Mouse (Mus musculus) brain, adult 10 weeks (tissue): ENCODE results near the gene Pecr. TPM values are rescaled to one million over a fixed set of nuclear protein-coding genes. Genes with fewer than 3 reads are reported as not detected.

Experiments used
- polyA plus RNA-seq: library from polyadenylated mRNA; stranded (reverse); fragments of 350-450 nt; fragmentation: Illumina TruSeq; extraction: RNeasy Lipid Tissue Mini Kit (QIAGEN cat#74804); gene quantifications from one replicate; pipeline ENCODE4 v1.2.3, GENCODE M21; 2015; ENCODE audit warnings: low read depth, low replicate concordance

Pecr gene
- polyA plus RNA-seq: 7.7 TPM

GRCm38 (mm10) chr1:72283992-72284485 lies at the start of gene Pecr, which contains the start of gene Tmem169:
TSS of gene Pecr (minus strand) at chr1:72284314.
TSS of gene Tmem169 (plus strand) at chr1:72284369.

GRCm38 (mm10) chr1:72307317-72307798 lies 23.2 kb upstream of the Pecr start, which contains the start of gene Xrcc5:
TSS of gene Xrcc5 (plus strand) at chr1:72307421.

DNA sequence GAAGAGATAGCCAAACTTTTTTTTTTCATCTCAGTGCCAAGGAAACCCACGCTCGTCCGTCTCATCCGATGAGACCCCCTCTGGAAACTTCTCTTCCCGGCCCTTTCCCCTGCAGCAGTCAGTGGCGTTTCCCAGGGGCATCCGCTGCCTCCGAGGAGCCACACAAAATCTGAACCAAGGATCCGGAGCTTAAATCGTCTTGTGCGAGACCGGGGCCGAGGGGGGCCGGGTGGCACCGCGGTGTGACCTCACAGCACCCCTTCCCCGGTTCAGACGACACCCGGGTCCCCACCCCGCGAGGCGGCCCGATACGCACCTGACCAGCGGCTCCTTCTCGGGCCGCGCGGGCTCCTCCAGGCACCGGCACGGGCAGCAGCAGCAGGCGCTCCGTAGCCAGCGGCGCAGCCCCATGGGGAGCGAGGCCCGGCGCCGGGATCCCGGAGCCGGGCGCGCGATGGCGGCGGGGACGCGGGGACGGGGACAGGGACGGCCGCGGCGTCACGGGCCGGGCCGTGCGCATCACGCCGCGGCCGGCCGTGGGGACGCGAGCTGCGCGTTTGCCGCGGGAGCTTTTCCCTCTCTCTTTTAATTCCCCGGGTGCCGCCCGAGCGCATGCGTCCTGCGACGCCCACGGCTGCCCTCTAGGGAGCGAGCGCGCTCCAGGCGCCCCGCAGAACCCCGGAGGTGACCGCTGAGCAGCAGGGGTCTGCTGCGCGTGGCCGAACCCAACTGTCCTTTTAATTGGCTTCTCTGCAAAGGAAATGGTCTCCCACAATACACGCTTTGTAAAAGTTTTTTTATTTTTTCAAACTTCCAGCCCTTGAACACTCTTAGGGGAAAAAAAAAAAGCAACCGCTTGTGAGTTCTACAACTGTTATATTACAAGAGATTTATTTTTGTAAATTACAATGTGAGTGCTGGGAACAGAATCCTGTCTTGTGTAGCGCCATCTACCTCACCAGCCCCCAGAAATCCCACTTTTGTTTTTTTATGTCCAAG lies 72.1 kb downstream of the Pecr start, which contains the start of gene Mreg:
Gene Mreg (minus strand): TSS at position 607 of the 999 bp plus-strand sequence.

Other genes starting within 250 kb of the Pecr start
- 6.6 TPM for gene Mreg, start 72.0 kb downstream of the Pecr start, polyA plus RNA-seq
- gene Tmem169, start 55 bp upstream of the Pecr start, polyA plus RNA-seq: 16.0 TPM
- gene Xrcc5, start 23.1 kb upstream of the Pecr start, polyA plus RNA-seq: 17.7 TPM